Mouse (Mus musculus): ENCODE measurements around the gene Kyat1. TPM values are rescaled to one million over a fixed set of nuclear protein-coding genes. Genes with fewer than 3 reads are reported as not detected.
A peak's percentile ranks its signal among the peaks of the same experiment; 100 is the strongest.

The Kyat1 gene
- polyA plus RNA-seq, 1 experiment: 9.7 TPM

GRCm38 (mm10) chr2:30215493-30215892 lies 9.8 kb upstream of the Kyat1 start:
- H3K4me3 ChIP-seq (ENCODE audit: extremely low read depth, insufficient read depth, insufficient read length): no peak overlapping the region
- no peak for DNase-seq (ENCODE audit: low read depth in 1 of 2, low spot score in 2 of 2)
- H3K4me1 ChIP-seq (ENCODE audit: control insufficient read depth, insufficient read depth, insufficient read length): no peaks in the 10 kb centered on the region
- no peaks in the 10 kb centered on the region for H3K36me3 ChIP-seq (ENCODE audit: control insufficient read depth, insufficient read depth, low read length)
- WGBS: 87% methylated on average over 6 of the region's 6 CpGs
- H3K27ac ChIP-seq (ENCODE audit: insufficient read depth, low read length): no peak overlapping the region
- TF ChIP-seq POLR2A (IDR thresholded peaks at IDR 0.05; ENCODE audit: low read depth, low read length): no peak
- TF ChIP-seq CTCF (IDR thresholded peaks at IDR 0.05; ENCODE audit: extremely low read depth, insufficient read depth, insufficient read length, insufficient replicate concordance): no peak
- no peaks in the 10 kb centered on the region for H3K27me3 ChIP-seq (ENCODE audit: control insufficient read depth, insufficient read depth, low read length)

DNA sequence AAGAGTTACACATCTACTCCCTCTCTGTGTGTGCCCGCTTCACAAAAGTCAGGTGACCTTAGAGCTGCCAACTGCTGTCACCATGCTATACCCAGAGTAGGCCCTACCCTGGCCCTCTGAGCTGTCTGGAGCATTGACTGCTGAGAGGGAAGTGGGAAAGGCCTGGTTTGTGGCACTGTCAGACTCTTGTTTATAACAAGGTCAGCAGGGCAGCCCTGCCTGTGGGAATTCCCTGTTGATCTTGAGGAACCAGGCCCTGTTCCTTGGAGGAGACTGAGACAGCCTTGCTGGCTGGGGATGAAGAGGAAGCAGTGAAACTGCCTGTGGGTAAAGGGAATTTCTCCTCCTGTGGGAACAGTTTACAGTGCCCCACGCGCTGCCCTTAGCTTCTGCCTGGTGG lies 9.1 kb upstream of the Kyat1 start:
- no peak for DNase-seq (ENCODE audit: low read depth in 1 of 2, low spot score in 2 of 2)
- WGBS: 81% methylated on average over 3 of the region's 3 CpGs
- no peaks in the 10 kb centered on the region for H3K36me3 ChIP-seq (ENCODE audit: control insufficient read depth, insufficient read depth, low read length)
- H3K27ac ChIP-seq (ENCODE audit: insufficient read depth, low read length): no peak overlapping the region
- H3K4me1 ChIP-seq (ENCODE audit: control insufficient read depth, insufficient read depth, insufficient read length): no peaks in the 10 kb centered on the region
- no peaks in the 10 kb centered on the region for H3K27me3 ChIP-seq (ENCODE audit: control insufficient read depth, insufficient read depth, low read length)
- H3K4me3 ChIP-seq (ENCODE audit: extremely low read depth, insufficient read depth, insufficient read length): no peak overlapping the region
- no peak for TF ChIP-seq POLR2A (IDR thresholded peaks at IDR 0.05; ENCODE audit: low read depth, low read length)
- no peak for TF ChIP-seq CTCF (IDR thresholded peaks at IDR 0.05; ENCODE audit: extremely low read depth, insufficient read depth, insufficient read length, insufficient replicate concordance)

- 56% methylated on average over 1 of the region's 1 CpGs for WGBS
- TF ChIP-seq POLR2A (IDR thresholded peaks at IDR 0.05; ENCODE audit: low read depth, low read length): no peak
- no peak for TF ChIP-seq CTCF (IDR thresholded peaks at IDR 0.05; ENCODE audit: extremely low read depth, insufficient read depth, insufficient read length, insufficient replicate concordance)
Measured at GRCm38 (mm10) chr2:30212951-30213350, 7.3 kb upstream of the Kyat1 start.

GRCm38 (mm10) chr2:30212169-30212545 lies 6.5 kb upstream of the Kyat1 start:
- Histone ChIP-seq H3K36me3 (ENCODE audit: control insufficient read depth, insufficient read depth, low read length) (no peaks in the 10 kb centered on the region), H3K27ac (ENCODE audit: insufficient read depth, low read length) (no peak overlapping the region), H3K4me1 (ENCODE audit: control insufficient read depth, insufficient read depth, insufficient read length) (no peaks in the 10 kb centered on the region), H3K27me3 (ENCODE audit: control insufficient read depth, insufficient read depth, low read length) (no peaks in the 10 kb centered on the region), H3K4me3 (ENCODE audit: extremely low read depth, insufficient read depth, insufficient read length) (no peak overlapping the region)
- no peak for DNase-seq (ENCODE audit: low read depth in 1 of 2, low spot score in 2 of 2)
- no peak for TF ChIP-seq POLR2A (IDR thresholded peaks at IDR 0.05; ENCODE audit: low read depth, low read length)
- no peak for TF ChIP-seq CTCF (IDR thresholded peaks at IDR 0.05; ENCODE audit: extremely low read depth, insufficient read depth, insufficient read length, insufficient replicate concordance)
- 80% methylated on average over 4 of the region's 4 CpGs for WGBS

More at GRCm38 (mm10) chr2:30212951-30213350, 7.3 kb upstream of the Kyat1 start:
- no peaks in the 10 kb centered on the region for H3K36me3 ChIP-seq (ENCODE audit: control insufficient read depth, insufficient read depth, low read length)
- no peak overlapping the region for H3K4me3 ChIP-seq (ENCODE audit: extremely low read depth, insufficient read depth, insufficient read length)
- H3K27me3 ChIP-seq (ENCODE audit: control insufficient read depth, insufficient read depth, low read length): no peaks in the 10 kb centered on the region
- peak overlapping the region; percentile 26; the same call in 1 of the 2 replicates for H3K27ac ChIP-seq (ENCODE audit: insufficient read depth, low read length)
- no peak for DNase-seq (ENCODE audit: low read depth in 1 of 2, low spot score in 2 of 2)
- H3K4me1 ChIP-seq (ENCODE audit: control insufficient read depth, insufficient read depth, insufficient read length): no peaks in the 10 kb centered on the region

DNA sequence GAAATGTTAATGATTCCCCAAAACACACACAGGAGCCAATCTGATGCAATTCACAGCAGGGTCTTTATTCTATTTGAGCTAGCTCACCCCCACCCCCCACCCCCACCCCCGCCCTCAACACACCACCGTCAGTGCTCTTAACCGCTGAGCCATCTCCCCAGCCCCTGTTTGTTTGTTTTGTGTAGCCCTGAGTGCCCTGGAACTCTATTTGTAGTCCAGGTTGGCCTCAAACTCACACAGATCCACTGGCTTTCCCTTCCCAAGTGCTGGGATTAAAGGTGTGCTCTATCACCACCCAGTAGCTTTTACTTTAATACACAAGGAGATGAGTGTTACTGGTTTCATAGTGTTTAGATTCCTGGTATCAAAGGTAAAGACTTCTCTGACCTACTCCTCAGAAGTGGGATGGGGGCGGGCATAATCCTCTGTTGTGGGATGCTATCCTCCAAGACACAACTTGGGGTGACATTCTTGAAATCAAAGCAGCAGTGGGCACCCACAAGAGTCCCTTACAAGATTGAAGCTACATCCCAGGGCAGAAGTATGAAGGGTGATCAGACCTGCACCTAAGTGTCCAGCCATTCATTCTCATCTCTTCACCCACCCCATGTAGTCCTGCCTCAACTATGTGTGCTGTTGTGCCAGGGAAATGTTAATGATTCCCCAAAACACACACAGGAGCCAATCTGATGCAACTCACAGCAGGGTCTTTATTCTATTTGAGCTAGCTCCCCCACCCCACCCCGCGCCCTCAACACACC lies 5.9 kb upstream of the Kyat1 start:
- Histone ChIP-seq H3K27ac (ENCODE audit: insufficient read depth, low read length) (no peak overlapping the region), H3K4me3 (ENCODE audit: extremely low read depth, insufficient read depth, insufficient read length) (no peak overlapping the region)
- WGBS: 90% methylated on average over 6 of the region's 6 CpGs

GRCm38 (mm10) chr2:30207886-30208285 lies 2.2 kb upstream of the Kyat1 start:
- DNase-seq (ENCODE audit: low read depth in 1 of 2, low spot score in 2 of 2): no peak
- H3K36me3 ChIP-seq (ENCODE audit: control insufficient read depth, insufficient read depth, low read length): no peaks in the 10 kb centered on the region
- no peak for TF ChIP-seq CTCF (IDR thresholded peaks at IDR 0.05; ENCODE audit: extremely low read depth, insufficient read depth, insufficient read length, insufficient replicate concordance)
- TF ChIP-seq POLR2A (IDR thresholded peaks at IDR 0.05; ENCODE audit: low read depth, low read length): no peak
- WGBS: 88% methylated on average over 5 of the region's 5 CpGs
- H3K4me3 ChIP-seq (ENCODE audit: extremely low read depth, insufficient read depth, insufficient read length): no peak overlapping the region
- H3K27ac ChIP-seq (ENCODE audit: insufficient read depth, low read length): no peak overlapping the region
- H3K4me1 ChIP-seq (ENCODE audit: control insufficient read depth, insufficient read depth, insufficient read length): peaks cover 8% of the 10 kb centered on the region; the same call in 1 of the 2 replicates
- H3K27me3 ChIP-seq (ENCODE audit: control insufficient read depth, insufficient read depth, low read length): no peaks in the 10 kb centered on the region

More for the DNA sequence above, 5.9 kb upstream of the Kyat1 start:
- H3K36me3 ChIP-seq (ENCODE audit: control insufficient read depth, insufficient read depth, low read length): no peaks in the 10 kb centered on the region
- no peak for DNase-seq (ENCODE audit: low read depth in 1 of 2, low spot score in 2 of 2)
- no peaks in the 10 kb centered on the region for H3K27me3 ChIP-seq (ENCODE audit: control insufficient read depth, insufficient read depth, low read length)
- no peak for TF ChIP-seq POLR2A (IDR thresholded peaks at IDR 0.05; ENCODE audit: low read depth, low read length)
- no peak for TF ChIP-seq CTCF (IDR thresholded peaks at IDR 0.05; ENCODE audit: extremely low read depth, insufficient read depth, insufficient read length, insufficient replicate concordance)
- no peaks in the 10 kb centered on the region for H3K4me1 ChIP-seq (ENCODE audit: control insufficient read depth, insufficient read depth, insufficient read length)

- H3K4me1 ChIP-seq (ENCODE audit: control insufficient read depth, insufficient read depth, insufficient read length): peaks cover 8% of the 10 kb centered on the region; the same call in 1 of the 2 replicates
- H3K27me3 ChIP-seq (ENCODE audit: control insufficient read depth, insufficient read depth, low read length): no peaks in the 10 kb centered on the region
- H3K4me3 ChIP-seq (ENCODE audit: extremely low read depth, insufficient read depth, insufficient read length): no peak overlapping the region
- H3K36me3 ChIP-seq (ENCODE audit: control insufficient read depth, insufficient read depth, low read length): no peaks in the 10 kb centered on the region
- no peak for DNase-seq (ENCODE audit: low read depth in 1 of 2, low spot score in 2 of 2)
- WGBS: 84% methylated on average over 4 of the region's 4 CpGs
- no peak overlapping the region for H3K27ac ChIP-seq (ENCODE audit: insufficient read depth, low read length)
- TF ChIP-seq POLR2A (IDR thresholded peaks at IDR 0.05; ENCODE audit: low read depth, low read length): no peak
- TF ChIP-seq CTCF (IDR thresholded peaks at IDR 0.05; ENCODE audit: extremely low read depth, insufficient read depth, insufficient read length, insufficient replicate concordance): no peak
Measured at GRCm38 (mm10) chr2:30207401-30207800, 1.8 kb upstream of the Kyat1 start.
